Mouse (Mus musculus) retina, postnatal 1 day (tissue): ENCODE data around the gene P2rx2.

Experiments used
- DNase-seq: peaks from one replicate; pipeline ENCODE4 v3.0.0-alpha.2; 2012

P2rx2 gene

GRCm38 (mm10) chr5:110342648-110343284, at the start of gene P2rx2:
Gene P2rx2, minus strand, starts transcription at chr5:110343212.
- DNase-seq: peak; percentile 69

GRCm38 (mm10) chr5:110392727-110393126, 49.7 kb upstream of the P2rx2 start:
- peak; percentile 57 for DNase-seq

GRCm38 (mm10) chr5:110390631-110391030, 47.6 kb upstream of the P2rx2 start:
- DNase-seq: no peak

DNA sequence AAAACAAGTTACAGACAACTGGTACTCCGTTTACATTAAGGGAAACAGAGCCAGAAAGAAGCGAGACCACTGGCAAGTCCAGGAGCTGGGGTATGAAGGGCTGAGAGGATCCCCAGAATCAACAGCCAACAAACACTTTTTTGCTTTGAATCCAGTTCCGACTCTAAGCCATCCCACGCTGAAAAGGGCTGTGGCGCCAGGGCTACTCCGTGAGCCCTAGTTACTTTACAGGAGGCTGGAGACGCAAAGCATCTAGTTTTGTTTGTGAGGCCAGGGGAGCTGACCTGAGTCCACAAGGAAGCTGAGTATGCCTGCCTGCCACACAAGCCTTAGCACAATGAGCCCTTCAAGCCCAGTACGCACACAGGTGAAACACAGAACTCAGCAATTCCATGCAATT, 44.3 kb upstream of the P2rx2 start:
- no peak for DNase-seq

GRCm38 (mm10) chr5:110386371-110387330, 43.6 kb upstream of the P2rx2 start:
- DNase-seq: peak; percentile 85

DNA sequence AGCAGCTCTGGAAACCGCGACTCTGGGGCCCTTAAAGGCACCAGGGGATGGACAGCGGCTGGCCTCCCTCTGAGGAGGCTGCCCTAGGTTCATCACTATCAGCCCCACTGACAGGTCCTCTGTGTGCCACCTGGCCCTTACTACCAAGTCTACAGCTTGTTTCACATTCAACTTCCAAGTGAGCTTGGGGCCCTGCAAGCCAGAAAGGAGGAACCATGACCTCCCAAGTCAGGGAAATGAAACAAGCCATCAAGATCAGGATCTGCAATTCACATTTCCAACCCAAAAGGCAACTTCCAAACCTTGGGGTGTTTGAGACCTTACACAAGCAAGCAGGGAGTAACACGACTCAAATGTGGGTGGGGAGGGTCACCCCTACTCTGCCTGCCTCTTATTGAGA, 42.3 kb upstream of the P2rx2 start:
- DNase-seq: no peak

- no peak for DNase-seq
Observed at GRCm38 (mm10) chr5:110384491-110384890, 41.5 kb upstream of the P2rx2 start.

GRCm38 (mm10) chr5:110379823-110380222, 36.8 kb upstream of the P2rx2 start:
- no peak for DNase-seq

DNA sequence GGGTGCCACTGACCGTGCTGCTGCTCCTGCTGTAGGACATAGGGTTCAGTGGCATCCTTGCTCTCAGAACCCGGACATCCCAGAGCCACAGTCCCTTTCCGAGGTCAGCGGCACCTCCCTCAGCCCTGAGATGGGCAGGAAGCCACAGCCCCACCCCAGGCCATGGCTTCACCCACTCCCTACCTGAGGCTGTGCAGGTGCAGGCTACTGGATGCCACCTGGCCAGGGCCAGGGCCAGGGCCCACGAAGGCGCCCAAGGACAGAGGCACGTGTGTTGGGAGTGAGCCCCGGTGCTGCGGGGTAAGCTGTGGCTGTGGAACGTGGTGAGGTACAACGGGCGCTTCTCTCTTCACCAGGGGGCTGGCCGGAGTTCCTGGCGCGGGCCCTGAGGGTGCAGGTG, 36.1 kb upstream of the P2rx2 start:
- no peak for DNase-seq

DNA sequence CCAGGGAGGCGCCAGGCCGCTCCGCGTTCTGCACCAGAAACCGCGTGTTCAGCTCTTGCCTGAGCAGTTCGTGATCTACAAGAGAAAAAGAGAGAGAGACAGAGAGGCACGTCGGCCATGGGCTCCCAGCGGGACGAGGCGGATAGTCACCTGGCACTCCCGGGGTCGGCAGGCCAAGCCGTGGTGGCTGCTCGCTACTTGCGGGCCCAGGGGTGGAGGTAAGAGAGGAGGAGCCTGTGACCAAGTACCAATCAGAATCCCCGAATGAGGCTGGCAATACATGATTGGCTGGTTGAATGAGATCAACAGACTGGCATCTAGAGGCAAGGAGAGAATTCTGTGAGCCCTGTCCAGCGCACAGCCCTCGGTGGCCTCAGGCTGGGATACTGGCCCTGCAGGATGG, 35.2 kb upstream of the P2rx2 start:
- peak; percentile 42 for DNase-seq

DNA sequence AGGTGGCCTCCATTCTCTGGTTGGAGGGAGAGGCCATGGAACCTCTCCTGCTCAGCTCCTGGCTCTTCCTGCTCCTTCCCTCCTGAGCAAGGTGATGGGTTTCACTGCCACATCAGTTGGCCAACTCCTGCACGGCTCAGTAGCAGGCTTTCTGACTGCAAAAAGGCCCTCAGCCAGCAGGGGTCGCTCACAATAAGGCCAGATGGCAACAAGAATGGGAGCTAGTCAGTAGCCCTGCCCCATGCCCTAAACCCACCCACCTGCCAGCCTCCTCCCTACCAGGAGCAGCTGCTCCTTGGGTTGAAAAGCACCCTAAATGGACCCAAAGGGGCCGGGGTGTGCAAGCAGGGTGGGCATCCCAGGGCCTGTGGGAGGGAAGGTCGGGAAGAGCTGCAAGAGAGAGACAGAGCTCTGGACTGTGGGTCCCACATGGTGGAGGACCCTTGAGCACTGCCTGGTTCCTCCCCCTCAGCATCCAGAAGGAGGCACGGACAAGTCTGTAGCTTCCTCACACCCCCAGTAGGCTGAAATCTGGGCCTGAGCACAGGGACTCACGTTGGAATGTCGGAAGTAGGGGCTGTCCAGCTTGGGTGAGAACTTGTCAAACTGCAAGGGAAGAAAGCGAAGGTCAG, 33.9 kb upstream of the P2rx2 start:
- DNase-seq: peak; percentile 82

- DNase-seq: peak; percentile 25
Observed at GRCm38 (mm10) chr5:110363822-110364545, 21.0 kb upstream of the P2rx2 start.

GRCm38 (mm10) chr5:110363179-110363821, 20.3 kb upstream of the P2rx2 start:
- DNase-seq: peak; percentile 90

DNA sequence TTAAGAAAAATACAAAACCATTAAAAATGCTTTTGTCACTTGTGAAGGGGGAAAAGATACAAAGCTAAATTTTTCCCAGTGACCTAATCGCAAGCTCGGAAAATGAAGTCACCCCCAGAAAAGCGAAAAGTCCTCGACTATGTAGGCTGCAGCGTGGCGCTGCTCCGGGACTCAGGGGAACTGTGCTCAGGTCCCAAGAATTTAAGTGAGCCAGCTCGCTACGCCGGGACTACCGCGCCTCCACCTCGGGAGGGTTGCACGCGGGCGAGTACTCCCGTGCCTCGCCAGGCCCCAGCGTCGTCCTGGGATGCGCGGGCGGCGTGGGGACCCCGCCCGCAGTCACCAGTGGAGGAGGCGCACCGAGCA, 19.8 kb upstream of the P2rx2 start:
- no peak for DNase-seq

- DNase-seq: no peak
Observed at GRCm38 (mm10) chr5:110361465-110361864, 18.5 kb upstream of the P2rx2 start.

GRCm38 (mm10) chr5:110357531-110358179, 14.6 kb upstream of the P2rx2 start:
- DNase-seq: peak; percentile 89

DNA sequence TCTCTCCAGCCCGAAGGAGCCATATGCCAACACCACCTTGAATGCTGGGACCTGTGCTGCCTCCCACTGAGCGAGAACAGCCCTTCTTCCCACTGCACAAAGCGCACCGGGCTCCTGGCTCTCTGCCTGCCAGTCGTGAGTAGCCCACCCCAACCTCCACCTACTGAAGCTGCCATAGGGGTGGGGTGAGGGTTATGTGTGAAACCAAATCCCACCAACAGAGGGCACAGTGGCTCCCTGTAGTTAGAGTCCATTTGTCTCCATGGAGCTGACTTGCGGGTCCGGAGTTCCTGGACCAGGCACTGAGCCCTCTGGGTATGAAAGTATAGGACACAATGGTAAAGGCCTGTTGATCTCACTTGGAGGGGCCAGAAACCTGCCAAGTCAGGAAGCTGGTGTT, 11.7 kb upstream of the P2rx2 start:
- DNase-seq: peak; percentile 80

DNA sequence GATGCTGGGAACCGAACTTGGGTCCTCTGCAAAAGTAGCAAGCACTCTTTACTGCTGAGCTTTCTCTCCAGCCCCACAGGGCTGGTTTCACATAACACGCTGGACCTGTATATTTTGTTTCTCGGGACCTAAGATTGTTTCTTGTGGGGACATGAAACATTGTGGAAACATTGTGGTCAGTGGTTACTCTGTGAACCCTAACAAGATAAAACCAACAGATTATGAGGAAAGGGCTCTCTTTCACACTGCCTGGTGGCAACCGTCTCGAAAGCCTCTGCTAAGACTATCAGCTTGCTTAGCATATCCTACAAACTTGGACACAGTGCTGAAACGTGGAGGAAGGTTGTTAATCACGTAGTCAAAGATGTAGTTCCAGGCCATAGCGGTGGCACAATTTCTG, 4.0 kb upstream of the P2rx2 start:
- DNase-seq: no peak

- no peak for DNase-seq
Observed at GRCm38 (mm10) chr5:110345553-110345952, 2.5 kb upstream of the P2rx2 start.

GRCm38 (mm10) chr5:110344524-110344923, 1.5 kb upstream of the P2rx2 start, which contains the start of gene Lrcol1:
Gene Lrcol1, plus strand, starts transcription at chr5:110344730.
- no peak for DNase-seq

DNA sequence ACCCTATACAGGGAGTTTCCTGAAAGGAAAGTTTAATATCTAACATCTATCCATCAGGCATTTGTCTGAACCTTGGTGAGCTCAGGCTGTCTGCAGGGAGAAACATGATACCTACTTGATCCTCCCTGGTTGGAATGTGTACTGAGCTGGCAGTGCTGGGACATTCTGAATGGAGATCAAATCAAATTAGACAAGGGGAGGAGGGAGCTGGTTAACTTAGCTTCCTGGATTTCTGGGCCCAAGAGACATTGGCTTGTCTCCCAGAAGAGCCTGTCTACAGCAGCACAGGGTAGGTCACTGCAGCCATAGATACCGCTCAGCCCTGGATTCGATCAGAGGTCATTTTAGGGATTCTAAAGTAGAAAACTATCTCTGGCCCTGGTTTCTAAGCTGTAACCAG, 4.2 kb downstream of the P2rx2 start:
- DNase-seq: no peak

- DNase-seq: no peak
Observed at GRCm38 (mm10) chr5:110330508-110330907, 12.5 kb downstream of the P2rx2 start.
